Mouse (Mus musculus): ENCODE results near the gene Gal3st4. TPM values are rescaled to one million over a fixed set of nuclear protein-coding genes. Genes with fewer than 3 reads are reported as not detected.
"Not testable (repeated sequence)": the region's sequence is repeated elsewhere in the genome, so short reads cannot be mapped to it uniquely, and the experiment has no call there.

Gene Gal3st4
- polyA plus RNA-seq, 1 experiment from 2014 or later = 4.4 TPM

GRCm38 (mm10) chr5:138222111-138222510, 50.5 kb downstream of the Gal3st4 start:
- no peak for ATAC-seq (ENCODE audit: insufficient number of reproducible peaks, insufficient read depth, low FRiP score, low read depth)
- no peaks in the 10 kb centered on the region for H3K36me3 ChIP-seq (ENCODE audit: control insufficient read depth, insufficient read depth, low read length)

GRCm38 (mm10) chr5:138219864-138220263, 52.8 kb downstream of the Gal3st4 start:
- WGBS = 39% methylated on average over 2 of the region's 2 CpGs
- no peaks in the 10 kb centered on the region for H3K36me3 ChIP-seq (ENCODE audit: control insufficient read depth, insufficient read depth, low read length)
- no peak overlapping the region for H3K27ac ChIP-seq (ENCODE audit: low read length)
- H3K4me1 ChIP-seq (ENCODE audit: control insufficient read depth, insufficient read depth, low read length) = no peaks in the 10 kb centered on the region
- no peak overlapping the region for H3K4me3 ChIP-seq (ENCODE audit: low read depth, low read length)
- no peak overlapping the region for H3K9ac ChIP-seq (replicated peaks; ENCODE audit: low read depth, low read length)
- H3K27me3 ChIP-seq (ENCODE audit: control insufficient read depth, insufficient read depth, low read length) = no peaks in the 10 kb centered on the region
- no peak overlapping the region for H3K4me2 ChIP-seq (replicated peaks; ENCODE audit: low read depth, low read length)
- no peaks in the 10 kb centered on the region for H3K9me3 ChIP-seq (ENCODE audit: control insufficient read depth, low read depth, low read length)
- ATAC-seq (ENCODE audit: insufficient number of reproducible peaks, insufficient read depth, low FRiP score, low read depth) = no peak

More at GRCm38 (mm10) chr5:138222111-138222510, 50.5 kb downstream of the Gal3st4 start:
- no peak overlapping the region for H3K27ac ChIP-seq (ENCODE audit: low read length)
- no peak overlapping the region for H3K9ac ChIP-seq (replicated peaks; ENCODE audit: low read depth, low read length)
- no peak overlapping the region for H3K4me2 ChIP-seq (replicated peaks; ENCODE audit: low read depth, low read length)
- H3K9me3 ChIP-seq (ENCODE audit: control insufficient read depth, low read depth, low read length) = no peaks in the 10 kb centered on the region
- no peaks in the 10 kb centered on the region for H3K27me3 ChIP-seq (ENCODE audit: control insufficient read depth, insufficient read depth, low read length)
- H3K4me3 ChIP-seq (ENCODE audit: low read depth, low read length) = no peak overlapping the region
- no peaks in the 10 kb centered on the region for H3K4me1 ChIP-seq (ENCODE audit: control insufficient read depth, insufficient read depth, low read length)
- 25% methylated on average over 4 of the region's 4 CpGs for WGBS

- not testable (repeated sequence) for H3K9me3 ChIP-seq (ENCODE audit: control insufficient read depth, low read depth, low read length); H3K27me3 ChIP-seq (ENCODE audit: control insufficient read depth, insufficient read depth, low read length); H3K36me3 ChIP-seq (ENCODE audit: control insufficient read depth, insufficient read depth, low read length); ATAC-seq (ENCODE audit: insufficient number of reproducible peaks, insufficient read depth, low FRiP score, low read depth); H3K9ac ChIP-seq (replicated peaks; ENCODE audit: low read depth, low read length); H3K4me2 ChIP-seq (replicated peaks; ENCODE audit: low read depth, low read length); H3K4me1 ChIP-seq (ENCODE audit: control insufficient read depth, insufficient read depth, low read length); H3K4me3 ChIP-seq (ENCODE audit: low read depth, low read length); H3K27ac ChIP-seq (ENCODE audit: low read length)
- 95% methylated on average over 13 of the region's 13 CpGs for WGBS
These were observed 56.0 kb downstream of the Gal3st4 start for GRCm38 (mm10) chr5:138216632-138217031.

Other genes with a start within 250 kb of the Gal3st4 start
- gene Smok3c, start 219.6 kb downstream of the Gal3st4 start, polyA plus RNA-seq (2014; fragmentation: Nextera tagmentation; extraction: Ambion mirVana) = not detected in 2 replicates
- gene Zkscan1, start 187.8 kb downstream of the Gal3st4 start, polyA plus RNA-seq (2014; fragmentation: Nextera tagmentation; extraction: Ambion mirVana) = 27.7 and 28.0 TPM in 2 replicates
- 59.2 and 60.9 TPM in 2 replicates for gene Zscan21, start 155.9 kb downstream of the Gal3st4 start, polyA plus RNA-seq (2014; fragmentation: Nextera tagmentation; extraction: Ambion mirVana)
- 18.0 and 18.2 TPM in 2 replicates for gene Zfp113, start 117.1 kb downstream of the Gal3st4 start, polyA plus RNA-seq (2014; fragmentation: Nextera tagmentation; extraction: Ambion mirVana)
- 235 and 240 TPM in 2 replicates for gene Cops6, start 111.8 kb downstream of the Gal3st4 start, polyA plus RNA-seq (2014; fragmentation: Nextera tagmentation; extraction: Ambion mirVana)
- gene Ap4m1, start 100.8 kb downstream of the Gal3st4 start, polyA plus RNA-seq (2014; fragmentation: Nextera tagmentation; extraction: Ambion mirVana) = 22.3 and 22.5 TPM in 2 replicates
- gene Mcm7, start 100.4 kb downstream of the Gal3st4 start, polyA plus RNA-seq (2014; fragmentation: Nextera tagmentation; extraction: Ambion mirVana) = 154 TPM in 2 replicates
- gene Taf6, start 85.4 kb downstream of the Gal3st4 start, polyA plus RNA-seq (2014; fragmentation: Nextera tagmentation; extraction: Ambion mirVana) = 89.8 and 93.8 TPM in 2 replicates
- 54.2 and 56.0 TPM in 2 replicates for gene Cnpy4, start 85.4 kb downstream of the Gal3st4 start, polyA plus RNA-seq (2014; fragmentation: Nextera tagmentation; extraction: Ambion mirVana)
- gene Mblac1, start 78.5 kb downstream of the Gal3st4 start, polyA plus RNA-seq (2014; fragmentation: Nextera tagmentation; extraction: Ambion mirVana) = 7.5 and 8.2 TPM in 2 replicates
- gene Nxpe5, start 46.9 kb downstream of the Gal3st4 start, polyA plus RNA-seq (2014; fragmentation: Nextera tagmentation; extraction: Ambion mirVana) = not detected in 2 replicates
- 66.1 and 74.0 TPM in 2 replicates for gene Lamtor4, start 17.4 kb downstream of the Gal3st4 start, polyA plus RNA-seq (2014; fragmentation: Nextera tagmentation; extraction: Ambion mirVana)
- gene BC037034, start 8.8 kb downstream of the Gal3st4 start, polyA plus RNA-seq (2014; fragmentation: Nextera tagmentation; extraction: Ambion mirVana) = 6.7 and 7.8 TPM in 2 replicates
- 0.22 and 0.23 TPM in 2 replicates for gene Gm43720, start 7.1 kb upstream of the Gal3st4 start, polyA plus RNA-seq (2014; fragmentation: Nextera tagmentation; extraction: Ambion mirVana)
- 5.2 and 5.8 TPM in 2 replicates for gene Gpc2, start 7.2 kb upstream of the Gal3st4 start, polyA plus RNA-seq (2014; fragmentation: Nextera tagmentation; extraction: Ambion mirVana)
- gene Stag3, start 7.4 kb upstream of the Gal3st4 start, polyA plus RNA-seq (2014; fragmentation: Nextera tagmentation; extraction: Ambion mirVana) = 4.9 and 5.0 TPM in 2 replicates
- 0.24 and 0.85 TPM in 2 replicates for gene Pvrig, start 69.1 kb upstream of the Gal3st4 start, polyA plus RNA-seq (2014; fragmentation: Nextera tagmentation; extraction: Ambion mirVana)
- gene Zfp157, start 168.6 kb upstream of the Gal3st4 start, polyA plus RNA-seq (2014; fragmentation: Nextera tagmentation; extraction: Ambion mirVana) = 46.0 TPM in 2 replicates

Measured in stomach, embryonic 14.5 days (tissue).